Mouse (Mus musculus) embryo, embryonic 9.5 days (tissue): ENCODE measurements around the gene Gabrd.

Experiments
- DNase-seq: peaks from one replicate; pipeline ENCODE4 v3.0.0-alpha.2; 2017; ENCODE audit errors: extremely low spot score

Gabrd gene

DNA sequence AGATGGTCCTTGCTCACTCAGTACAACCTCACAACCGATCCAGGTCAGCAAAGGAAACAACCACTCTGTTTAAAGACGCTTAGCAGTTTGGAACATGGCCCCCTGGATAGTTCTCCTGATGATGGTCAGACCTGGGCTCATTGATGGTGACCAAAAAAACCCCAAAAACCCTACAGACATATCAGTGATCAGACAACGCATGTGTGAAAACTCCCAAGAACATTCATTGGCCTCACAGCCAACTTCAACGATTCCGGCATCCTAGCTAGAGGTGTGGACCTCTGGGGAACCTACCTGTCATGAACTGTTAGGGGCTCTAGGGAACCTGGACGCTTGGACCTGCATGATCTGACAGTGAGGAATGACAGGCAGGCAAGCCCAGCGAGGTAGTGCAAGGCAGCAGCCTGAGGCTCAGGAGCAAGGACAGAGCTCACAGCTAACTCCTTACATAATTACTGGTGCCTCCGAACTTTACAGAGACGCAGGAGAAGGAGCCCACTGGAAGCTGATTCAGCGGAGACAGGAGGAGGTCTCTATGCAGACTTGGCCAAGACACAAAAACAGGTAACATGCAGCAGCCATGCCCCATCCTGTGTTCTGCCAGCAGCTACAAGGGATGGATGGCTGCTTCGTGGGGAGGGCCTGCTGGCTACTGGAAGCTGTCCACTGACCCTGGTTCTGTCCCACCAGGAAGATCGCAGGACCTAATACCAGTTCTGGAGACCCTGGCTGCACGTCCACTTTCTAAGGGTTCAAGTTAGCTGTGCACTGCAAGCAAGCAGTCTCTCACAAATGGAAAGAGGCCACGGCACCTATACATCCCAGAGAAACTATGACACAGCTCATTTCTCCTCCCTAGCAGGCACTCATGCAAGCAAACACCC, 54.3 kb downstream of the Gabrd start:
- no peak for DNase-seq

DNA sequence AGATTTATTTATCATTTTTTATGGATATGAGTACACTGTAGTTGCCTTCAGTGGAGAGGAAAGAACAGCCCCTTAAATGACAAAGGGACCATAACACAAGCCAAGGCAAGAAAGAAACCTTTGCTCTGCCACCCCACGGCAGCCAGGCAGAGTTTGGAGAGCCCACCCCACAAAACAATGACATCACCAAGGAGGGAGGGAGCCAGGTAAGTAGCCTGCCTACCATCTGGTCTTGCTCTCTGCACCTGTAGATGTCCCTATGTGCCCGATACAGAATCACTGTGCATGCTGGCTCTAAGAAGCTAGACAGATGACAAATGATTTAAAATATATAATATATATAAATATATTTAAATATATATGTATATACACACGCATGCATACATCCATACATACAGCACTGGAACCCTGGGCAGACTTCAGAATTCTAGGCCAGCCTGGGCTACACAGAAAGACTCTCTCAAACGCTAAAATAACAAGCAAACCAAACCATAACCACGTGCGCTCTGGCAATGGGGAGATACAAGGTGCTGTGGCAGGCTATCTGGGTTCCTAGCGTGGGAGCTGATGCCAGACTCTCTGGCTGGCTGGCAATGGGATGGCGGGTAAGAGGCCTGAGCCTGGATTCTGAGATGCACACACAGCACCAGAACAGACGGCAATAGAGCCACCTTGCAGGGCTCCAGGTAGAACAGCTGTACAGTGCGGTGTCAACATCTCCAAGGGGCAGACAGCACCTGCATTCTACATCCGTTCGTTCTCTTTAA, 61.4 kb downstream of the Gabrd start:
- DNase-seq = no peak
